Mouse (Mus musculus): ENCODE results near the gene Fndc3b. TPM values are rescaled to one million over a fixed set of nuclear protein-coding genes. Genes with fewer than 3 reads are reported as not detected.

Fndc3b gene
- polyA plus RNA-seq, 1 experiment from 2014 or later: 4.7 TPM

- peaks cover 69% of the 10 kb centered on the region for H3K4me1 ChIP-seq (replicated peaks)
- no peak overlapping the region for H3K27ac ChIP-seq
Measured at GRCm38 (mm10) chr3:27691486-27692160, 19.5 kb downstream of the Fndc3b start.

DNA sequence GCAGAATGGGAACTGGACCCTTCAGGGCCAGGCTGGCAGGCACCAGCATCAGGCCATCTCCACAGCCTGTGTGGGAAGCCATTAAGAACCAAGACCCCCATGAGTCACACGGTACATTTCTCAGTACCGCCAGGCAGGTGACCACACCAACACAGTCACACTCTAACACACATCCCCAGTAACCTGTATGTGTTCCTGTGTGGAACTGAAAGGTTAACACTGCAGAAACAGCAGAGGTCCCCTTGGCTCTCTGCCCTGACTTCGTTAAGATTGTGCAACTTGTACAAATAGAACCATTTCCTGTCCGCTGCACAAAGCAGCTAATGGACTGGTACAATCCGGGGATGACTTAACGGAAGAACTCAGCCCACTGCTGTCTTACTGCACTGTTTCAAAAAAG lies 21.1 kb downstream of the Fndc3b start:
- 43% methylated on average over 6 of the region's 6 CpGs for WGBS (ENCODE audit: insufficient replicate concordance)
- Histone ChIP-seq H3K4me2 (peak overlapping the region; percentile 38), H3K9ac (no peak overlapping the region)

More at GRCm38 (mm10) chr3:27691486-27692160, 19.5 kb downstream of the Fndc3b start:
- Histone ChIP-seq H3K4me3 (replicated peaks) (no peak overlapping the region), H3K27me3 (no peaks in the 10 kb centered on the region), H3K4me2 (no peak overlapping the region), H3K36me3 (0 out of 2 replicates have a peak, but pooled peaks cover 3% of the 10 kb centered on the region), H3K9me3 (replicated peaks) (no peaks in the 10 kb centered on the region), H3K9ac (no peak overlapping the region)
- 65% methylated on average over 9 of the region's 9 CpGs for WGBS (ENCODE audit: insufficient replicate concordance)
- DNase-seq (no peak), ATAC-seq (ENCODE audit: low read depth) (no peak)

DNA sequence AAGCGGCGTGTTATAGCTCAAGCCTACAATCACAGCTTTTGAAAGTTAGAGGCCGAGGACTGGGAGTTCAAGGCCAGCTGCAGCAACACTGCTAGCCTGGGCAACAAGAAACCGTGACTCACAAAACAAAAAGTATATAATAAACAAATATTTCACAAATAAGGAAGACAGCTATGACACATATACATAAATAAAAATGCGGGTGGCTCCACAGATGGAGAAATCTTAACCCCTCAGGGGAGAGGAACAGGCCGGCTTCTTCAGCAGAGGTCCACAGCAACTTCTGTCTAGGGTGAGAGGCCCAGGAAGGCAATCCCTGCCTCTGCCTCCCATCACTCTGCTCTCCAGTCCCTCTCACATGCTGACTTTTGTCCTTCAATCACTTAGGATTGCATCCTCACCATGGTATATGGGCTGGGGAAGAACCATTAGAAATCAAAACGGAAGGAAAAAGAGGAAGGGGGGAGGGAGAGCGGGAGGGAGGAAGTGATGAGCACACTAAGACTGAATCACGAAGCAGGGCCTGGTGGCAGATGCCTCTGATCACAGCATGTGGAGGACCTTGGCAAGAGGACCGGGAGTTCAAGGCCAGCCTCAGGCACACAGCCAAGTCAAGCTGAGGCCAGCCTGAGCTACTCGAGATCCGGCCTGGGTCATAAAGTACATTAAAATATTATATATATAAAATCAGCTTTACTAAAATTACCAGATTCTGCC lies 21.8 kb downstream of the Fndc3b start:
- WGBS (ENCODE audit: insufficient replicate concordance): 52% methylated on average over 12 of the region's 12 CpGs
- no peaks in the 10 kb centered on the region for H3K9me3 ChIP-seq (replicated peaks)
- H3K4me3 ChIP-seq (replicated peaks): no peak overlapping the region
- peaks cover 65% of the 10 kb centered on the region for H3K4me1 ChIP-seq (replicated peaks)
- DNase-seq (no peak), ATAC-seq (ENCODE audit: low read depth) (no peak)
- peak overlapping the region; percentile 86 for H3K27ac ChIP-seq
- no peaks in the 10 kb centered on the region for H3K27me3 ChIP-seq
- no peak overlapping the region for H3K9ac ChIP-seq
- H3K4me2 ChIP-seq: peak overlapping the region; percentile 38
- H3K36me3 ChIP-seq: 0 out of 2 replicates have a peak, but pooled peaks cover 3% of the 10 kb centered on the region

More for the DNA sequence above, 21.1 kb downstream of the Fndc3b start:
- H3K36me3 ChIP-seq: 0 out of 2 replicates have a peak, but pooled peaks cover 3% of the 10 kb centered on the region
- peak overlapping the region; percentile 86 for H3K27ac ChIP-seq
- no peak overlapping the region for H3K4me3 ChIP-seq (replicated peaks)
- DNase-seq: no peak
- H3K27me3 ChIP-seq: no peaks in the 10 kb centered on the region
- no peaks in the 10 kb centered on the region for H3K9me3 ChIP-seq (replicated peaks)
- peak; percentile 72 for ATAC-seq (ENCODE audit: low read depth)
- H3K4me1 ChIP-seq (replicated peaks): peaks cover 68% of the 10 kb centered on the region

DNA sequence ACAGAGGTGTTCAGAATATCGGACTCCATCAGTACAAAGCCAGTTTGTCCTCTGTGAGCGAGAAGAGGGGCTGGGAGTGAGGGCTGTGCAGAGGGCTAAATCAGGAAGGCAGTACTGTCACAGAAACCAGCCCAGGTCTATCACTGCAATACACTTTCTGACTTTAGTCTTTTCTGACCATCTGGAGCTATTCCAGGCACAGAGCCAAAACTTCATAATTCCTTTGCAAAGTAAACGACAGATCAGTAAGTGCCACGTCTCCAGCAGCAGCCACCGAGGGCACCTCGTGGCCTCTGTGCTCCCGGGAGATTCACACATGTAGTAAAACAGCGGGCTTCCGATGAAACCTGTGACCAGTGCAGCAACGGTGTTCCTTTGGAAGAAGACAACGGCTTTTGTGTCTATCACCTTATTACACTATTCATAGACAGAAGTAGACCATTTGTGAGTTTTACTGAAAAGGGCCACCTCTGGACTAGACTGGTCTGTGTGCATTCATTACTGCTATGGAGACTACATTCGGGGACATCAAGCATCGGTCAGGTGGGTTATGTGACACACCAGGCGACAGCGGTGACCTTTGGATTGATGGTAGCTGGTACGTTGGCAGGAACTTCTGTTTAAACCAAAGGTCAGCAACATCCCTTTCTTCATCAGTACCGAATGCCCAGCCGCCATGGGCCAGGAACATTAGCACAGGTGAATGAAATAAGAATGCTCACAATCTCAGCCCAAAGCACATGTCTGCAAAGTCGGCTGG lies 24.2 kb downstream of the Fndc3b start:
- Histone ChIP-seq H3K9ac (no peak overlapping the region), H3K4me2 (no peak overlapping the region), H3K27ac (no peak overlapping the region), H3K27me3 (no peaks in the 10 kb centered on the region), H3K9me3 (replicated peaks) (no peaks in the 10 kb centered on the region), H3K4me1 (replicated peaks) (peaks cover 57% of the 10 kb centered on the region), H3K4me3 (replicated peaks) (no peak overlapping the region), H3K36me3 (0 out of 2 replicates have a peak, but pooled peaks cover 3% of the 10 kb centered on the region)
- 71% methylated on average over 19 of the region's 19 CpGs for WGBS (ENCODE audit: insufficient replicate concordance)
- ATAC-seq (ENCODE audit: low read depth) (no peak), DNase-seq (no peak)

DNA sequence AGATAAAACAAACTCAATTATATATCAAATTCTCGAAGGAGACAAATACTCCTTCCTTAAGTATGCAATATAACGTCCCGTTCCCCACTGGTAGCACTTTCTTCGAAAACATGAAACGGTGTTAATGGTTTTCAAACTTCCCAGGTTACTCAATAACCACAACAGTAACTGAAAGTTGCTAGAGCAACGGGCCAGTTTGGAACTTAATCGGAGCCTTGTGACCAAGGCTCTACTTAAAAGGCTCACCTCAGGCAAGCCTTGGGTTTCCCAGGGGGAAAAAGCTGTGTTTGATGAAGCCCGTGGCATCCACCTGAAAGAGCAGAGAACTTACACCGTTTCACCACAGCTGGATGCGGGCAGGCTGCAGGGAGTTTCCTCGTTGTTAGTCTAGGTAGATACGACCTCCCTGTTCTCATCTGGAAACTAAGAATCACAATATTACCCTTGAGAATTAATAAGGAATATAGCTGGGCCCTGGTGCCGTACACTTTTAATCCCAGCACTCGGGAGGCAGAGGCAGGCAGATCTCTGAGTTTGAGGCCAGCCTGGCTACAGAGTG lies 25.4 kb downstream of the Fndc3b start:
- Histone ChIP-seq H3K9ac (no peak overlapping the region), H3K4me2 (no peak overlapping the region), H3K4me3 (replicated peaks) (no peak overlapping the region), H3K4me1 (replicated peaks) (peaks cover 46% of the 10 kb centered on the region), H3K27ac (no peak overlapping the region), H3K36me3 (0 out of 2 replicates have a peak, but pooled peaks cover 3% of the 10 kb centered on the region), H3K9me3 (replicated peaks) (no peaks in the 10 kb centered on the region), H3K27me3 (no peaks in the 10 kb centered on the region)
- DNase-seq (no peak), ATAC-seq (ENCODE audit: low read depth) (no peak)
- 71% methylated on average over 14 of the region's 14 CpGs for WGBS (ENCODE audit: insufficient replicate concordance)

GRCm38 (mm10) chr3:27685134-27685533 lies 26.0 kb downstream of the Fndc3b start:
- Histone ChIP-seq H3K4me2 (no peak overlapping the region), H3K36me3 (0 out of 2 replicates have a peak, but pooled peaks cover 3% of the 10 kb centered on the region), H3K9me3 (replicated peaks) (no peaks in the 10 kb centered on the region), H3K4me3 (replicated peaks) (no peak overlapping the region), H3K27me3 (no peaks in the 10 kb centered on the region), H3K4me1 (replicated peaks) (peaks cover 42% of the 10 kb centered on the region), H3K9ac (no peak overlapping the region), H3K27ac (no peak overlapping the region)
- no peak for ATAC-seq (ENCODE audit: low read depth)
- no peak for DNase-seq
- WGBS (ENCODE audit: insufficient replicate concordance): 80% methylated on average over 6 of the region's 6 CpGs

DNA sequence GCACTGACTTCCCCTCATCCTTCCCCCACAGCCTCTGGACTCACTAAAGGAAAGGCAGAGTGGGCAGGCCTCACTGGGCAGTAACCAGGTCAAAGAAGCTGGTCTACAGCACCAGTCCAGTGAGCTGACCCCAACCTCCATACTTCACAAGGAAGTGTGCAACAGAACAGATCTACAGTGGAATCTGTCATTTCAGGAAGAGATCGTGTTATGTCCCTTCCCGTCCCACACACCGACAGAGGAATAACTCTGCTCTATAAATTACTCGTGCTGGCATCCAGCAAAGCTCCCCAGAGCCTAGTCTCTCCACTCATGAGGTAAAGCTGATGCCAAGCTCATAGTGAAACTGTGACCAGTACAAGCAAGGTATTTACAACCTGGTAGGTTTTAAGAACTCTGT lies 27.7 kb downstream of the Fndc3b start:
- ATAC-seq (ENCODE audit: low read depth) (no peak), DNase-seq (no peak)
- H3K9ac ChIP-seq: no peak overlapping the region
- 0 out of 2 replicates have a peak, but pooled peaks cover 3% of the 10 kb centered on the region for H3K36me3 ChIP-seq
- 47% methylated on average over 4 of the region's 4 CpGs for WGBS (ENCODE audit: insufficient replicate concordance)
- no peak overlapping the region for H3K4me2 ChIP-seq
- no peaks in the 10 kb centered on the region for H3K9me3 ChIP-seq (replicated peaks)
- no peak overlapping the region for H3K27ac ChIP-seq
- no peaks in the 10 kb centered on the region for H3K27me3 ChIP-seq
- H3K4me1 ChIP-seq (replicated peaks): peaks cover 29% of the 10 kb centered on the region
- no peak overlapping the region for H3K4me3 ChIP-seq (replicated peaks)

- no peak overlapping the region for H3K4me3 ChIP-seq (replicated peaks)
- 32% methylated on average over 6 of the region's 6 CpGs for WGBS (ENCODE audit: insufficient replicate concordance)
- no peaks in the 10 kb centered on the region for H3K27me3 ChIP-seq
- H3K4me1 ChIP-seq (replicated peaks): peaks cover 20% of the 10 kb centered on the region
- H3K4me2 ChIP-seq: no peak overlapping the region
- H3K9me3 ChIP-seq (replicated peaks): no peaks in the 10 kb centered on the region
- no peak overlapping the region for H3K27ac ChIP-seq
- ATAC-seq (ENCODE audit: low read depth) (no peak), DNase-seq (no peak)
- H3K9ac ChIP-seq: no peak overlapping the region
- no peaks in the 10 kb centered on the region for H3K36me3 ChIP-seq
Measured at GRCm38 (mm10) chr3:27677574-27677973, 33.5 kb downstream of the Fndc3b start.

DNA sequence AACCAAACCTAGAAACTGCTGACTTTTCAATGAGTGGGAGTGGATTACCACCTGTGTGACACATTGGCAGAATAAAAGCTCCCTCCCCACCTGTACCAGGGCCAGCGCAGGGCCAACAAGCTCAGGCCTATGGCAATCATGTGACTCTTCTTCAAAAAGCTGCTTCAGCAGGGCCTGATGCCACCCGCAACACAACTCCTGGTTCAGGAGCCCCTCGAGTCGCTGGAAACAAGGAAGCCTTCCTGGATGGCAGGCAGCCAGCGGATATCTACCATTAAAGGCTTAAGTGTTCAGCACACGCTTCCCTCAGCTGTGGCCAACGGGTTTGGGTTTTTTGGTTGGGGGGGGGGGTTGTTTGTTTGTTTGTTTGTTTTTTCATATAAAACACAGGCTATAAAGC lies 37.4 kb downstream of the Fndc3b start:
- 66% methylated on average over 7 of the region's 7 CpGs for WGBS (ENCODE audit: insufficient replicate concordance)

DNA sequence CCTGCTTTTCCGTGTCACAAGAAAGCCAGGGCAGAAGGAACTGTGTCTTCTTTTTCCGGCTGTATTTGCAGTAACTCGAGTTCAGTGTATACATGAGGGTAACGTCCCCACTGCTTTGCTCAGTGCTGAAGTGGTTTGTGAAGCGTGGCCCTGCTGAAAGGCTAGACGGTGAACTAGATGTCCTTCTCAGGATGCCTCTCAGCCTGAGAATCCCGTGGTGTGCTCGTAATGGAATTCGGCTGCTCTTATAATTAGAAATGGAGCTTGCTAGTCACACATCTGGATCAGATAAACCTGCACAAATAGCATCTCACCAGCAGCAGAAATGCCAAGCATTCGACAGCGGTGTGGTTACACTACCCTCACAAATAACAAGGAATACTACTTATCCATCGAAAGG lies 40.7 kb downstream of the Fndc3b start:
- Histone ChIP-seq H3K9ac (no peak overlapping the region), H3K36me3 (no peaks in the 10 kb centered on the region), H3K4me2 (no peak overlapping the region), H3K27ac (no peak overlapping the region), H3K4me1 (replicated peaks) (peaks cover 22% of the 10 kb centered on the region), H3K9me3 (replicated peaks) (no peaks in the 10 kb centered on the region), H3K4me3 (replicated peaks) (no peak overlapping the region), H3K27me3 (no peaks in the 10 kb centered on the region)
- ATAC-seq (ENCODE audit: low read depth) (no peak), DNase-seq (no peak)
- WGBS (ENCODE audit: insufficient replicate concordance): 67% methylated on average over 12 of the region's 12 CpGs

More for the DNA sequence above, 37.4 kb downstream of the Fndc3b start:
- ATAC-seq (ENCODE audit: low read depth) (no peak), DNase-seq (no peak)
- Histone ChIP-seq H3K4me3 (replicated peaks) (no peak overlapping the region), H3K4me1 (replicated peaks) (peaks cover 19% of the 10 kb centered on the region), H3K36me3 (no peaks in the 10 kb centered on the region), H3K27ac (no peak overlapping the region), H3K9ac (no peak overlapping the region), H3K4me2 (no peak overlapping the region), H3K9me3 (replicated peaks) (no peaks in the 10 kb centered on the region), H3K27me3 (no peaks in the 10 kb centered on the region)

DNA sequence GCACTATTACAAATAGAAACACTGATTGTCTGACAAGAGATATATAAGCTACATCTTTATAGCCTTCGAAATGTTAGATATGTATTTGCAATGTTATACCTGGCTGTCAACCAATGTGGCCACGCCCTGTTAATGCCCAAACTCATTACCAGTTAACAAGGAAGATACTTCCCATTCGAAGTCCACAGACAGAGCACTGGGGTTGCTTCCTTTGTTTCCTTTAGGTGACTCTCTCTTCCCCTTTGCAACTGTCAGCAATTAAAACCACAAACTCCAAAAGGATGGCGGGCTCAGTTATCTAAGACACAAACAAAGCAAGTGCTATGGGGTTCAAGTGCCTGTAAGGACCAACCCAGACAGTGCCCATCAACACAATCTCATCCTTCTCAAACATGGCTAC lies 43.8 kb downstream of the Fndc3b start:
- DNase-seq (no peak), ATAC-seq (ENCODE audit: low read depth) (no peak)
- no peak overlapping the region for H3K27ac ChIP-seq
- H3K27me3 ChIP-seq: no peaks in the 10 kb centered on the region
- H3K36me3 ChIP-seq: no peaks in the 10 kb centered on the region
- WGBS (ENCODE audit: insufficient replicate concordance): 31% methylated on average over 4 of the region's 4 CpGs
- H3K9me3 ChIP-seq (replicated peaks): no peaks in the 10 kb centered on the region
- H3K9ac ChIP-seq: no peak overlapping the region
- peaks cover 31% of the 10 kb centered on the region for H3K4me1 ChIP-seq (replicated peaks)
- H3K4me3 ChIP-seq (replicated peaks): no peak overlapping the region
- H3K4me2 ChIP-seq: no peak overlapping the region

All from liver, embryonic 13.5 days (tissue).